Mouse (Mus musculus) liver, embryonic 14 days (tissue): Measurements from ENCODE around the gene Trpm2. TPM values are rescaled to one million over a fixed set of nuclear protein-coding genes. Genes with fewer than 3 reads are reported as not detected.

Experiments
- polyA plus RNA-seq: library from polyadenylated mRNA; depleted of rRNA; stranded (reverse); fragments of >200 nt; gene quantifications from 2 replicates; pipeline ENCODE4 v1.2.3, GENCODE M21; 2012; rRNA removed

Gene Trpm2
- 0.93 and 1.5 TPM in 2 replicates for polyA plus RNA-seq

GRCm38 (mm10) chr10:77970481-77970880 is at the start of gene Trpm2:
Trpm2 (minus strand) TSS chr10:77970563.

GRCm38 (mm10) chr10:78009945-78010293 is 39.6 kb upstream of the Trpm2 start, which contains the start of gene Pfkl:
Pfkl (minus strand) TSS chr10:78010083.

GRCm38 (mm10) chr10:77978351-77979350 is 8.3 kb upstream of the Trpm2 start, which contains the start of gene 1810043G02Rik:
1810043G02Rik (plus strand) TSS chr10:77978524.

GRCm38 (mm10) chr10:77902211-77902893 is 68.0 kb downstream of the Trpm2 start, which contains the start of gene Lrrc3:
Lrrc3 (minus strand) TSS chr10:77902536.

GRCm38 (mm10) chr10:77861675-77862074 is 108.7 kb downstream of the Trpm2 start, which contains the start of gene Gm3285:
Gm3285 (plus strand) TSS chr10:77861975.

Other genes starting within 250 kb of the Trpm2 start
- not detected in 2 replicates for gene Krtap12-1, start 250.0 kb downstream of the Trpm2 start, polyA plus RNA-seq
- gene Gm10100, start 244.1 kb downstream of the Trpm2 start, polyA plus RNA-seq: not detected in 2 replicates
- gene Gm18596, start 227.9 kb downstream of the Trpm2 start, polyA plus RNA-seq: not detected in 2 replicates
- gene Gm9736, start 219.2 kb downstream of the Trpm2 start, polyA plus RNA-seq: not detected in 2 replicates
- gene Gm3233, start 210.9 kb downstream of the Trpm2 start, polyA plus RNA-seq: not detected in 2 replicates
- not detected in 2 replicates for gene Gm3238, start 199.2 kb downstream of the Trpm2 start, polyA plus RNA-seq
- not detected in 2 replicates for gene Gm7138, start 193.6 kb downstream of the Trpm2 start, polyA plus RNA-seq
- not detected in 2 replicates for gene Gm3250, start 188.0 kb downstream of the Trpm2 start, polyA plus RNA-seq
- not detected in 2 replicates for gene Gm7137, start 182.4 kb downstream of the Trpm2 start, polyA plus RNA-seq
- gene Gm9639, start 175.5 kb downstream of the Trpm2 start, polyA plus RNA-seq: not detected in 2 replicates
- not detected in 2 replicates for gene Gm19668, start 171.4 kb downstream of the Trpm2 start, polyA plus RNA-seq
- not detected in 2 replicates for gene Gm9507, start 158.7 kb downstream of the Trpm2 start, polyA plus RNA-seq
- gene Gm2696, start 155.9 kb downstream of the Trpm2 start, polyA plus RNA-seq: not detected in 2 replicates
- not detected in 2 replicates for gene Krtap10-4, start 143.5 kb downstream of the Trpm2 start, polyA plus RNA-seq
- gene Krtap10-10, start 134.6 kb downstream of the Trpm2 start, polyA plus RNA-seq: not detected in 2 replicates
- gene Gm36176, start 123.8 kb downstream of the Trpm2 start, polyA plus RNA-seq: not detected in 2 replicates
- gene Gm10318, start 117.7 kb downstream of the Trpm2 start, polyA plus RNA-seq: not detected in 2 replicates
- gene Gm3285, start 108.6 kb downstream of the Trpm2 start, polyA plus RNA-seq: not detected in 2 replicates
- 5.5 and 6.6 TPM in 2 replicates for gene Lrrc3, start 68.0 kb downstream of the Trpm2 start, polyA plus RNA-seq
- gene 1810043G02Rik, start 8.0 kb upstream of the Trpm2 start, polyA plus RNA-seq: 4.4 and 4.9 TPM in 2 replicates
- gene Pfkl, start 39.5 kb upstream of the Trpm2 start, polyA plus RNA-seq: 43.9 and 47.1 TPM in 2 replicates
- not detected in 2 replicates for gene Dnmt3l, start 71.4 kb upstream of the Trpm2 start, polyA plus RNA-seq
- 0.01 TPM in 1 of 2 replicates, not detected in the other for gene Aire, start 73.0 kb upstream of the Trpm2 start, polyA plus RNA-seq
- 2.1 and 2.7 TPM in 2 replicates for gene Icosl, start 98.7 kb upstream of the Trpm2 start, polyA plus RNA-seq
- gene D10Jhu81e, start 199.2 kb upstream of the Trpm2 start, polyA plus RNA-seq: 35.1 and 39.2 TPM in 2 replicates
- 6.7 and 8.1 TPM in 2 replicates for gene Pwp2, start 214.6 kb upstream of the Trpm2 start, polyA plus RNA-seq